Mouse (Mus musculus) liver, embryonic 14.5 days (tissue): ENCODE measurements around the gene Ube2h.

ENCODE experiments used
- CTCF ChIP-seq: IDR thresholded peaks from 2 replicates; pipeline ENCODE4 v1.5.1; 2016; ENCODE audit warnings: antibody characterized with exemption, low read depth, control low read depth
- EP300 ChIP-seq: IDR thresholded peaks from 2 replicates; pipeline ENCODE4 v1.6.1; 2016; ENCODE audit warnings: antibody characterized with exemption, low read depth

GRCm38 (mm10) chr6:30217581-30217980, 86.8 kb downstream of the Ube2h start:
- TF ChIP-seq CTCF (no peak), EP300 (no peak)
